Mouse (Mus musculus): ENCODE data around the gene Nab2.

The Nab2 gene

GRCm38 (mm10) chr10:127615591-127615990, 52.8 kb downstream of the Nab2 start:
- peak in 1 of 2 experiments; percentile 75 for DNase-seq (ENCODE audit: low spot score in 2 of 2)

- DNase-seq (ENCODE audit: low spot score in 2 of 2) = no peak
Observed at GRCm38 (mm10) chr10:127615034-127615374, 53.4 kb downstream of the Nab2 start.

DNA sequence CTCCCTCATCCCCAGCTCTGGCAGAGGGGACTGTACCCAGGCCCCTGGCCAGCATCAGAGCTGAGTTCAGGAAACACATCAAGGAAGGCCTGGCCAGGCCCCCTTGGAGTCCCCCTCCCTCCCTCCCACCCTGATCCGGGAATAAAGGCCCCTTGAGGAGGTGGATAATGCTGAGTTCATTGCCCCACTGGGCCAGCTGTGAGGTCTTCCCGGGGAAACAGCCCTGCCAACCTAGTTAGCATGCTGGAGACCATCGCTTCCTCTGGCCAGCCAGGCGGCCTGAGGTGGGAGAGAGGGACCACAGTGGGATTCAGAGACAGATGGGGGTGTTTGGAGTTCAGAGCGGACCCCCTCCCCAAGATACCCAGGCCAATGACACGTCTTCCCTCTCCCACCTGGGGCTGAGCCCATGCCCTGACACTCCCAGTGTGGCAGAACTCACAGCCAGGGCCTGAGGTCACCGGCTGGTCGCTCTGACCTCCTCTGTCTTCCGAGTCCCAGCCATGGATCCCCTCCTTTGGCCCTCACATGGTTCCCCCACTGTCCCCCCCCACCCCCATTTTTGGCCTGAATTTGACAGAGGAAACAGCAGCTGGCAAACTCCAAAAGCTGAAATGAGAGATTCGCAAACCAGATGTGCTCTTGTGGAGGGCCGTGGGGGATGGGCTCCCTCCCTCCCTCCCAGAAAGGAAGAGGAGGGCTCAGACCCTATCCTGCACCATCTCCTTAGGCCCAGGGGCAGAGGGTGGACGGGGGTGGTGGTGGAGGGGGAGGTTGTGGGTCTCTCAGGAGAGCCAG, 53.9 kb downstream of the Nab2 start:
- no peak for DNase-seq (ENCODE audit: low spot score in 2 of 2)

DNA sequence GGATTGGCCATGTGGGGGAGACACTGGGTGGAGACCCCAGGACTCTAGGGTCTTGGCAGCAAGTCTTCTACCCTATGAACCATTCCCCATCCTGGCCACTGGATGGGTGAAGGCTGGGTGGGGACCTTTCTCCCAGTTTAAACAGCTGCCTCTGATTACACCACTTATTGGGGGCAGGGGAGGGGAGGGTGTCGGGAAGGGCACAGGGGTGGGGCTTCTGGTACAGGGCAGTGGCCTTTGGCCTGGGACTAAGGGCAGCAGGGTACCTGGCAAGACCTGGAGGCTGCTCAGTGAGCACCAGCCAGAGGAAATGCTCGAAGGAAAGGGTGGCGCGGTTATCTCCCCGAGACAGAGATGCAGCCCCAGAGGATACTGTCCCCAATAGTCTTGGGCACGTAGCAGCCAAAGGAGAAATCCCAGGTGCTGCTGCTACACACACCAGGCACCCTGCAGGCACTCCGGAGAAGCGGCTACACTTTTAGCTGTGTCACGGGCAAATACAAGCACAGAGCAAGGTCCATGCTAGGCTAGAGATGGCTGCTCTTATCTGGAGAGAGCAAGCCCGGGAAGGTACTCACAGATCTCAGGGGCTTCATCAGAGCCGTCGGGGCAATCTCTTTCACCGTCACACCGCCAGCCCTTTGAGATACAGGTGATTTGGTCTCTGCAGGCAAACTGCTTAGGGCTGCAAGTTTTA, 56.1 kb downstream of the Nab2 start:
- DNase-seq (ENCODE audit: low spot score in 2 of 2) = no peak
